Mouse (Mus musculus) E14TG2a.4 (cell line): ENCODE measurements around the gene Tsga10ip.

Source experiments
- H3K27me3 ChIP-seq: 2 replicates; pipeline ENCODE4 v1.6.1; 2014; ENCODE audit warnings: low read length, control low read depth; ENCODE audit not compliant: insufficient read depth
- H3K36me3 ChIP-seq: 2 replicates; pipeline ENCODE4 v1.6.1; 2014; ENCODE audit warnings: low read length, control low read depth; ENCODE audit not compliant: insufficient read depth
- H3K4me1 ChIP-seq: replicated peaks from 2 replicates; pipeline ENCODE4 v1.6.1; 2014; ENCODE audit warnings: low read depth, low read length, control low read depth
- H3K4me3 ChIP-seq: replicated peaks from 2 replicates; pipeline ENCODE4 v1.5.1; 2014; ENCODE audit warnings: mild to moderate bottlenecking, low read length
- H3K9me3 ChIP-seq: 2 replicates; pipeline ENCODE4 v1.6.1; 2014; ENCODE audit warnings: low read length, control low read depth
- CTCF ChIP-seq: conservative IDR thresholded peaks from 2 replicates; pipeline ENCODE4 v1.5.1; 2014; ENCODE audit warnings: low read length
- NANOG ChIP-seq: IDR thresholded peaks from 2 replicates; pipeline ENCODE4 v1.6.1; 2014; ENCODE audit warnings: borderline replicate concordance, low read length, mixed read lengths
- POU5F1 ChIP-seq: IDR thresholded peaks from 2 replicates; pipeline ENCODE4 v1.6.1; 2014; ENCODE audit warnings: low read length, borderline replicate concordance

The Tsga10ip gene

GRCm38 (mm10) chr19:5348064-5348463 lies 54.3 kb downstream of the Tsga10ip start:
- Histone ChIP-seq H3K36me3 (no peaks in the 10 kb centered on the region), H3K27me3 (peaks cover 21% of the 10 kb centered on the region), H3K4me3 (no peak overlapping the region), H3K4me1 (peaks cover 2% of the 10 kb centered on the region), H3K9me3 (no peaks in the 10 kb centered on the region)
- TF ChIP-seq POU5F1, result no peak
- TF ChIP-seq CTCF, result no peak
- no peak for TF ChIP-seq NANOG

GRCm38 (mm10) chr19:5345297-5346131 lies 56.8 kb downstream of the Tsga10ip start:
- Histone ChIP-seq H3K27me3 (peaks cover 24% of the 10 kb centered on the region), H3K4me1 (peaks cover 2% of the 10 kb centered on the region), H3K4me3 (no peak overlapping the region), H3K9me3 (no peaks in the 10 kb centered on the region), H3K36me3 (no peaks in the 10 kb centered on the region)
- TF ChIP-seq POU5F1 (no peak), NANOG (no peak), CTCF (no peak)

GRCm38 (mm10) chr19:5341360-5341759 lies 61.0 kb downstream of the Tsga10ip start:
- H3K4me3 ChIP-seq, result no peak overlapping the region
- no peaks in the 10 kb centered on the region for H3K36me3 ChIP-seq
- H3K4me1 ChIP-seq, result no peaks in the 10 kb centered on the region
- H3K9me3 ChIP-seq, result no peaks in the 10 kb centered on the region
- H3K27me3 ChIP-seq, result peaks cover 8% of the 10 kb centered on the region; the same call in 1 of the 2 replicates
- TF ChIP-seq POU5F1 (no peak), CTCF (no peak), NANOG (no peak)
